11 mouse cellular contexts compared by ENCODE assay signal in the genomic region with DNA sequence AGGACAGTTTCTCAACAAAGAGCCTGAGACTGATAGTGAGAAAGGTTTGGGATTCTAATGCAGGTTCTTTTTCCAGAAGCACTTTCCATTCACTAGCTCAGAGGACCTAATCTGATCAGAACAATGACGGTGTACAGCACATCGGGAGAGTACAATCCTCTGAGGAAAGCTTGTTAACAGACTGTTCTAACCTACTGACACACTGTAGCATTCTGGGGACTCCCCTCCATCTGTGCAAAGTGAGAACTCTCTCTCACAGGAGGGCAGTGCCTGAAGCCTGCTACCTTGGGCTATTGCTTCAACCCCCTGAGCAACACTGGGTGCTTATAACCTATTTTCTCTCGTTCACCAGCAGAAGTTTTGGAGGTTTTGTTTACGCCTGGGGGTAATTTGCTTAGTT.
DNase-seq lines count a peak whose midpoint lies in the region; ATAC-seq and TF ChIP-seq lines count a peak whose summit lies in the region.
"Had no signal": no experiment of that assay in that cellular context is flagged by ENCODE, and none has a peak within 500 bp of the region (broad histone marks: within the 10 kb centered on the region; RNA-seq: fewer than 3 reads in every experiment).

No protein-coding gene starts in this region.

- H3K9me3 ChIP-seq in intestine, embryonic 15.5 days = no peaks in the 10 kb centered on the region
- no peaks in the 10 kb centered on the region for H3K9me3 ChIP-seq in intestine, postnatal 0 days (ENCODE audit: control insufficient read depth)
- H3K9me3 ChIP-seq in hindbrain, postnatal 0 days (ENCODE audit: low read length) = no peaks in the 10 kb centered on the region
- H3K9me3 ChIP-seq in neural tube, embryonic 14.5 days (ENCODE audit: control insufficient read depth, low read length) = no peaks in the 10 kb centered on the region
- H3K9me3 ChIP-seq in lung, postnatal 0 days (ENCODE audit: low read length) = no peaks in the 10 kb centered on the region
- H3K9me3 ChIP-seq: embryonic facial prominence, embryonic 15.5 days had no signal

- H3K9ac ChIP-seq in intestine, embryonic 15.5 days = no peak overlapping the region
- H3K9ac ChIP-seq in intestine, postnatal 0 days (ENCODE audit: low read depth, low read length) = no peak overlapping the region
- H3K9ac ChIP-seq in hindbrain, postnatal 0 days (replicated peaks; ENCODE audit: low read length) = no peak overlapping the region
- H3K9ac ChIP-seq in neural tube, embryonic 14.5 days (replicated peaks; ENCODE audit: low read depth, low read length) = no peak overlapping the region
- no peak overlapping the region for H3K9ac ChIP-seq in lung, postnatal 0 days (replicated peaks; ENCODE audit: low read depth)
- H3K9ac ChIP-seq: embryonic facial prominence, embryonic 15.5 days had no signal

- no peaks in the 10 kb centered on the region for H3K27me3 ChIP-seq in intestine, embryonic 15.5 days (replicated peaks)
- no peaks in the 10 kb centered on the region for H3K27me3 ChIP-seq in intestine, postnatal 0 days (replicated peaks; ENCODE audit: control insufficient read depth, insufficient read depth, low read length)
- H3K27me3 ChIP-seq in hindbrain, postnatal 0 days (ENCODE audit: insufficient read depth, low read length) = no peaks in the 10 kb centered on the region
- no peaks in the 10 kb centered on the region for H3K27me3 ChIP-seq in neural tube, embryonic 14.5 days (ENCODE audit: control insufficient read depth, insufficient read depth, low read length)
- H3K27me3 ChIP-seq in lung, postnatal 0 days (replicated peaks; ENCODE audit: insufficient read depth, low read length) = no peaks in the 10 kb centered on the region
- H3K27me3 ChIP-seq: embryonic facial prominence, embryonic 15.5 days had no signal

- ATAC-seq in intestine, embryonic 15.5 days = peak; percentile 38; the same call in 1 of the 2 replicates
- ATAC-seq in intestine, postnatal 0 days = no peak
- 0 out of 2 replicates have a peak, but pooled peaks have one; percentile 47 for ATAC-seq in hindbrain, postnatal 0 days
- peak; percentile 67 for ATAC-seq in neural tube, embryonic 14.5 days (ENCODE audit: low read depth)
- ATAC-seq in lung, postnatal 0 days = no peak

- TF ChIP-seq POLR2A in brain, embryonic 14.5 days (IDR thresholded peaks at IDR 0.05; ENCODE audit: borderline replicate concordance, extremely low read depth, insufficient read depth, insufficient read length, poor library complexity, severe bottlenecking) = no peak

- no peaks in the 10 kb centered on the region for H3K4me1 ChIP-seq in intestine, embryonic 15.5 days (replicated peaks)
- peaks cover 4% of the 10 kb centered on the region for H3K4me1 ChIP-seq in intestine, postnatal 0 days (replicated peaks; ENCODE audit: control insufficient read depth, insufficient read depth, low read length)
- peaks cover 10% of the 10 kb centered on the region for H3K4me1 ChIP-seq in hindbrain, postnatal 0 days (ENCODE audit: insufficient read depth, low read length)
- H3K4me1 ChIP-seq in neural tube, embryonic 14.5 days (ENCODE audit: control insufficient read depth, insufficient read depth, low read length) = peaks cover 5% of the 10 kb centered on the region; the same call in 1 of the 2 replicates
- no peaks in the 10 kb centered on the region for H3K4me1 ChIP-seq in lung, postnatal 0 days (ENCODE audit: insufficient read depth, low read depth, low read length)
- H3K4me1 ChIP-seq: embryonic facial prominence, embryonic 15.5 days had no signal

- H3K27ac ChIP-seq in intestine, embryonic 15.5 days = no peak overlapping the region
- no peak overlapping the region for H3K27ac ChIP-seq in intestine, postnatal 0 days (ENCODE audit: low read depth, low read length)
- H3K27ac ChIP-seq in hindbrain, postnatal 0 days = peak overlapping the region; percentile 20; the same call in 1 of the 2 replicates
- no peak overlapping the region for H3K27ac ChIP-seq in neural tube, embryonic 14.5 days (ENCODE audit: low read depth, low read length)
- no peak overlapping the region for H3K27ac ChIP-seq in lung, postnatal 0 days (ENCODE audit: low read length)
- H3K27ac ChIP-seq: embryonic facial prominence, embryonic 15.5 days; macrophage had no signal

- H3K36me3 ChIP-seq in intestine, embryonic 15.5 days = no peaks in the 10 kb centered on the region
- H3K36me3 ChIP-seq in intestine, postnatal 0 days (ENCODE audit: control insufficient read depth, insufficient read depth) = no peaks in the 10 kb centered on the region
- no peaks in the 10 kb centered on the region for H3K36me3 ChIP-seq in hindbrain, postnatal 0 days (ENCODE audit: insufficient read depth, low read length)
- H3K36me3 ChIP-seq in neural tube, embryonic 14.5 days (ENCODE audit: control insufficient read depth, insufficient read depth, low read length) = no peaks in the 10 kb centered on the region
- no peaks in the 10 kb centered on the region for H3K36me3 ChIP-seq in lung, postnatal 0 days (ENCODE audit: insufficient read depth, low read length)
- H3K36me3 ChIP-seq: embryonic facial prominence, embryonic 15.5 days had no signal

- no peak for TF ChIP-seq EP300 in lung, postnatal 0 days (IDR thresholded peaks at IDR 0.05)

- WGBS in intestine, embryonic 15.5 days = 56% methylated on average over 4 of the region's 4 CpGs
- WGBS in intestine, postnatal 0 days = 49% methylated on average over 4 of the region's 4 CpGs
- 26% methylated on average over 4 of the region's 4 CpGs for WGBS in hindbrain, postnatal 0 days
- WGBS in neural tube, embryonic 14.5 days = 22% methylated on average over 4 of the region's 4 CpGs
- 70% methylated on average over 4 of the region's 4 CpGs for WGBS in lung, postnatal 0 days

- DNase-seq in brain, embryonic 14.5 days (ENCODE audit: low read depth) = peak; percentile 84
- DNase-seq in hindbrain, postnatal 0 days (ENCODE audit: low spot score) = no peak
- no peak for DNase-seq in layer of hippocampus, adult 11-12 months (ENCODE audit: low spot score)
- no peak for DNase-seq in lung, postnatal 10 days
- DNase-seq in lung, postnatal 0 days (ENCODE audit: low spot score) = no peak
- DNase-seq: right cerebral cortex, postnatal 25 days had no signal

- no peak overlapping the region for H3K4me3 ChIP-seq in intestine, embryonic 15.5 days (replicated peaks)
- H3K4me3 ChIP-seq in intestine, postnatal 0 days (ENCODE audit: low read depth, low read length) = no peak overlapping the region
- H3K4me3 ChIP-seq in hindbrain, postnatal 0 days (ENCODE audit: low read length) = no peak overlapping the region
- H3K4me3 ChIP-seq in neural tube, embryonic 14.5 days (ENCODE audit: low read depth, low read length) = no peak overlapping the region
- H3K4me3 ChIP-seq in lung, postnatal 0 days (ENCODE audit: low read depth, low read length) = no peak overlapping the region
- H3K4me3 ChIP-seq: embryonic facial prominence, embryonic 15.5 days had no signal

- H3K4me2 ChIP-seq in intestine, embryonic 15.5 days (replicated peaks) = no peak overlapping the region
- no peak overlapping the region for H3K4me2 ChIP-seq in intestine, postnatal 0 days (replicated peaks; ENCODE audit: low read depth)
- no peak overlapping the region for H3K4me2 ChIP-seq in hindbrain, postnatal 0 days (ENCODE audit: low read depth, low read length)
- H3K4me2 ChIP-seq in neural tube, embryonic 14.5 days (ENCODE audit: low read depth, low read length) = no peak overlapping the region
- no peak overlapping the region for H3K4me2 ChIP-seq in lung, postnatal 0 days (replicated peaks; ENCODE audit: low read depth, low read length)
- H3K4me2 ChIP-seq: embryonic facial prominence, embryonic 15.5 days had no signal

- TF ChIP-seq CTCF in intestine, postnatal 0 days (IDR thresholded peaks at IDR 0.05; ENCODE audit: low read depth) = no peak
- no peak for TF ChIP-seq CTCF in brain, embryonic 14.5 days (IDR thresholded peaks at IDR 0.05; ENCODE audit: borderline replicate concordance, extremely low read depth, insufficient read depth, insufficient read length)
- TF ChIP-seq CTCF in hindbrain, postnatal 0 days (IDR thresholded peaks at IDR 0.05; ENCODE audit: low read depth) = no peak
- no peak for TF ChIP-seq CTCF in lung, postnatal 0 days (IDR thresholded peaks at IDR 0.05)

Comparison
In these comparisons a context has a peak if more than half of its experiments do, and no peak if none do; other contexts are left out.
1. ATAC-seq: peak in intestine, embryonic 15.5 days (single experiment), hindbrain, postnatal 0 days (single experiment) and neural tube, embryonic 14.5 days (single experiment); none in intestine, postnatal 0 days (single experiment) and lung, postnatal 0 days (single experiment).